22 mouse cellular contexts compared by ENCODE assay signal in genomic region chr1:35882101-35882500, GRCm38 (mm10).
A peak's percentile ranks its signal among the peaks of the same experiment; 100 is the strongest.
DNase-seq lines count a peak whose midpoint lies in the region; ATAC-seq and TF ChIP-seq lines count a peak whose summit lies in the region.
"Had no signal": no experiment of that assay in that cellular context is flagged by ENCODE, and none has a peak within 500 bp of the region (broad histone marks: within the 10 kb centered on the region; RNA-seq: fewer than 3 reads in every experiment).

No protein-coding gene starts in this region.

- H3K4me1 ChIP-seq in hindbrain, postnatal 0 days (ENCODE audit: insufficient read depth, low read length) = no peaks in the 10 kb centered on the region
- H3K4me1 ChIP-seq in hindbrain, embryonic 13.5 days (replicated peaks) = 0 out of 2 replicates have a peak, but pooled peaks cover 8% of the 10 kb centered on the region
- peaks cover 9% of the 10 kb centered on the region for H3K4me1 ChIP-seq in olfactory bulb, adult 2 months (ENCODE audit: control insufficient read depth, insufficient read depth, low read length)
- H3K4me1 ChIP-seq in limb, embryonic 10.5 days = no peaks in the 10 kb centered on the region
- H3K4me1 ChIP-seq: embryonic facial prominence, embryonic 13.5 days had no signal

- TF ChIP-seq CTCF in hindbrain, postnatal 0 days (IDR thresholded peaks at IDR 0.05; ENCODE audit: low read depth) = no peak
- no peak for TF ChIP-seq CTCF in olfactory bulb, adult 2 months (IDR thresholded peaks at IDR 0.05; ENCODE audit: insufficient read depth, low read depth, low read length)

- no peak overlapping the region for H3K9ac ChIP-seq in hindbrain, postnatal 0 days (replicated peaks; ENCODE audit: low read length)
- H3K9ac ChIP-seq in hindbrain, embryonic 13.5 days = no peak overlapping the region
- H3K9ac ChIP-seq: embryonic facial prominence, embryonic 13.5 days; embryonic facial prominence, embryonic 15.5 days; forebrain, embryonic 13.5 days; forebrain, embryonic 15.5 days; forebrain, postnatal 0 days had no signal

- H3K36me3 ChIP-seq in hindbrain, postnatal 0 days (ENCODE audit: insufficient read depth, low read length) = no peaks in the 10 kb centered on the region
- H3K36me3 ChIP-seq in hindbrain, embryonic 13.5 days = no peaks in the 10 kb centered on the region
- H3K36me3 ChIP-seq in limb, embryonic 10.5 days = no peaks in the 10 kb centered on the region
- H3K36me3 ChIP-seq: embryonic facial prominence, embryonic 13.5 days; embryonic facial prominence, embryonic 15.5 days; forebrain, embryonic 15.5 days had no signal

- no peak for ATAC-seq in hindbrain, postnatal 0 days
- ATAC-seq in hindbrain, embryonic 13.5 days (ENCODE audit: low FRiP score) = no peak
- ATAC-seq: forebrain, embryonic 13.5 days; forebrain, embryonic 15.5 days; forebrain, postnatal 0 days had no signal

- H3K4me2 ChIP-seq in hindbrain, postnatal 0 days (ENCODE audit: low read depth, low read length) = no peak overlapping the region
- no peak overlapping the region for H3K4me2 ChIP-seq in hindbrain, embryonic 13.5 days
- H3K4me2 ChIP-seq: embryonic facial prominence, embryonic 13.5 days; embryonic facial prominence, embryonic 15.5 days; forebrain, embryonic 13.5 days; forebrain, embryonic 15.5 days had no signal

- no peak overlapping the region for H3K27ac ChIP-seq in hindbrain, postnatal 0 days
- H3K27ac ChIP-seq in hindbrain, embryonic 13.5 days = no peak overlapping the region
- H3K27ac ChIP-seq in olfactory bulb, adult 2 months (ENCODE audit: insufficient read depth, low read depth, low read length) = peak overlapping the region; percentile 9; the same call in 1 of the 2 replicates
- H3K27ac ChIP-seq in limb, embryonic 10.5 days = no peak overlapping the region
- H3K27ac ChIP-seq: embryonic facial prominence, embryonic 13.5 days; embryonic facial prominence, embryonic 15.5 days; forebrain, embryonic 13.5 days; forebrain, embryonic 15.5 days had no signal

- DNase-seq in hindbrain, postnatal 0 days (ENCODE audit: low spot score) = peak; percentile 29
- peak; percentile 8 for DNase-seq in retina, postnatal 1 day
- no peak for DNase-seq in retina, embryonic 14.5 days (ENCODE audit: low spot score)
- peak; percentile 57 for DNase-seq in brain, adult 2 months (ENCODE audit: low read depth, low spot score)
- no peak for DNase-seq in limb, embryonic 10.5 days (ENCODE audit: low spot score)
- DNase-seq in cerebellum, adult 18-20 months = no peak
- DNase-seq: adrenal gland, adult 2 months; adrenal gland, postnatal 10 days; adrenal gland, postnatal 25 days; cerebellum, adult 11-12 months; cerebellum, adult 8-10 months; cerebellum, adult 9-11 months; cerebellum, postnatal 14 days; cerebellum, postnatal 36 days; embryo, embryonic 11 days; forebrain, postnatal 0 days had no signal

- no peak for TF ChIP-seq POLR2A in olfactory bulb, adult 2 months (IDR thresholded peaks at IDR 0.05; ENCODE audit: insufficient read depth, low read depth, low read length)

- H3K4me3 ChIP-seq in hindbrain, postnatal 0 days (ENCODE audit: low read length) = no peak overlapping the region
- H3K4me3 ChIP-seq in hindbrain, embryonic 13.5 days = no peak overlapping the region
- no peak overlapping the region for H3K4me3 ChIP-seq in olfactory bulb, adult 2 months (ENCODE audit: insufficient read depth, low read depth, low read length)
- H3K4me3 ChIP-seq in limb, embryonic 10.5 days = no peak overlapping the region
- H3K4me3 ChIP-seq: embryonic facial prominence, embryonic 13.5 days; embryonic facial prominence, embryonic 15.5 days; forebrain, embryonic 13.5 days; forebrain, embryonic 15.5 days had no signal

- WGBS in hindbrain, postnatal 0 days = 48% methylated on average over 1 of the region's 1 CpGs
- 52% methylated on average over 1 of the region's 1 CpGs for WGBS in hindbrain, embryonic 13.5 days
- WGBS in olfactory bulb, adult 2 months = 29% methylated on average over 1 of the region's 1 CpGs
- 69% methylated on average over 1 of the region's 1 CpGs for WGBS in limb, embryonic 10.5 days

- no peaks in the 10 kb centered on the region for H3K27me3 ChIP-seq in hindbrain, postnatal 0 days (ENCODE audit: insufficient read depth, low read length)
- no peaks in the 10 kb centered on the region for H3K27me3 ChIP-seq in hindbrain, embryonic 13.5 days
- no peaks in the 10 kb centered on the region for H3K27me3 ChIP-seq in limb, embryonic 10.5 days (ENCODE audit: low read depth, poor library complexity, severe bottlenecking)
- H3K27me3 ChIP-seq: embryonic facial prominence, embryonic 13.5 days; embryonic facial prominence, embryonic 15.5 days; forebrain, embryonic 13.5 days; forebrain, embryonic 15.5 days had no signal

- no peaks in the 10 kb centered on the region for H3K9me3 ChIP-seq in hindbrain, postnatal 0 days (ENCODE audit: low read length)
- H3K9me3 ChIP-seq in hindbrain, embryonic 13.5 days = no peaks in the 10 kb centered on the region
- no peaks in the 10 kb centered on the region for H3K9me3 ChIP-seq in limb, embryonic 10.5 days (replicated peaks)
- H3K9me3 ChIP-seq: embryonic facial prominence, embryonic 13.5 days; embryonic facial prominence, embryonic 15.5 days; forebrain, embryonic 13.5 days; forebrain, embryonic 15.5 days had no signal

Comparison
In these comparisons a context has a peak if more than half of its experiments do, and no peak if none do; other contexts are left out.
1. DNase-seq: peak in hindbrain, postnatal 0 days (single experiment), retina, postnatal 1 day (single experiment) and brain, adult 2 months (single experiment); none in retina, embryonic 14.5 days (single experiment), limb, embryonic 10.5 days (single experiment) and cerebellum, adult 18-20 months (0 of 2).